Mouse (Mus musculus): Measurements from ENCODE around the gene Iqgap1.

Gene Iqgap1

GRCm38 (mm10) chr7:80711496-80711895 is 114.3 kb downstream of the Iqgap1 start:
- no peak for DNase-seq (ENCODE audit: low spot score)

- DNase-seq (ENCODE audit: low spot score) = no peak
These were observed 115.4 kb downstream of the Iqgap1 start for GRCm38 (mm10) chr7:80710333-80710732.

- no peak for DNase-seq (ENCODE audit: low spot score)
These were observed 121.7 kb downstream of the Iqgap1 start for GRCm38 (mm10) chr7:80704066-80704465.

- no peak for DNase-seq (ENCODE audit: low spot score)
These were observed 123.3 kb downstream of the Iqgap1 start for GRCm38 (mm10) chr7:80702510-80702909.

- DNase-seq (ENCODE audit: low spot score) = no peak
These were observed 126.1 kb downstream of the Iqgap1 start for GRCm38 (mm10) chr7:80699709-80700108.

GRCm38 (mm10) chr7:80698940-80699339 is 126.8 kb downstream of the Iqgap1 start:
- DNase-seq (ENCODE audit: low spot score) = no peak

GRCm38 (mm10) chr7:80697859-80698258 is 127.9 kb downstream of the Iqgap1 start:
- DNase-seq (ENCODE audit: low spot score) = no peak

GRCm38 (mm10) chr7:80696903-80697302 is 128.9 kb downstream of the Iqgap1 start:
- DNase-seq (ENCODE audit: low spot score) = no peak

- no peak for DNase-seq (ENCODE audit: low spot score)
These were observed 129.4 kb downstream of the Iqgap1 start for GRCm38 (mm10) chr7:80696334-80696733.

- no peak for DNase-seq (ENCODE audit: low spot score)
These were observed 133.3 kb downstream of the Iqgap1 start for GRCm38 (mm10) chr7:80692472-80692871.

- DNase-seq (ENCODE audit: low spot score) = no peak
These were observed 134.6 kb downstream of the Iqgap1 start for GRCm38 (mm10) chr7:80691131-80691530.

- DNase-seq (ENCODE audit: low spot score) = no peak
These were observed 136.6 kb downstream of the Iqgap1 start for GRCm38 (mm10) chr7:80689221-80689591.

- DNase-seq (ENCODE audit: low spot score) = peak; percentile 80
These were observed 137.1 kb downstream of the Iqgap1 start, which contains the start of gene Crtc3 for GRCm38 (mm10) chr7:80688556-80689220. Gene Crtc3, minus strand, starts transcription at chr7:80688877.

GRCm38 (mm10) chr7:80687721-80688555 is 137.8 kb downstream of the Iqgap1 start:
- peak; percentile 79 for DNase-seq (ENCODE audit: low spot score)

- no peak for DNase-seq (ENCODE audit: low spot score)
These were observed 140.1 kb downstream of the Iqgap1 start for GRCm38 (mm10) chr7:80685639-80686038.

GRCm38 (mm10) chr7:80682630-80683029 is 143.1 kb downstream of the Iqgap1 start:
- DNase-seq (ENCODE audit: low spot score) = no peak

- DNase-seq (ENCODE audit: low spot score) = peak; percentile 75
These were observed 145.4 kb downstream of the Iqgap1 start for GRCm38 (mm10) chr7:80680218-80680847.

- no peak for DNase-seq (ENCODE audit: low spot score)
These were observed 153.5 kb downstream of the Iqgap1 start for GRCm38 (mm10) chr7:80672323-80672722.

GRCm38 (mm10) chr7:80670889-80671288 is 154.9 kb downstream of the Iqgap1 start:
- no peak for DNase-seq (ENCODE audit: low spot score)

- no peak for DNase-seq (ENCODE audit: low spot score)
These were observed 158.6 kb downstream of the Iqgap1 start for GRCm38 (mm10) chr7:80667190-80667589.

GRCm38 (mm10) chr7:80666198-80666915 is 159.4 kb downstream of the Iqgap1 start:
- DNase-seq (ENCODE audit: low spot score) = peak; percentile 53

Data from embryo, embryonic 10.5 days (tissue).